Mouse (Mus musculus): ENCODE measurements around the gene Kcnmb4.

GRCm38 (mm10) chr10:116396966-116397365, 76.7 kb downstream of the Kcnmb4 start:
- TF ChIP-seq POLR2A (IDR thresholded peaks at IDR 0.05; ENCODE audit: low read depth, low read length) (no peak), CTCF (IDR thresholded peaks at IDR 0.05; ENCODE audit: extremely low read depth, insufficient read depth, insufficient read length, insufficient replicate concordance) (no peak)
